Mouse (Mus musculus) testis, adult 2 months (tissue): ENCODE measurements around the gene Zfp467.

Experiments used
- CTCF ChIP-seq: fragments of 200-500 bp; IDR thresholded peaks from 2 replicates; pipeline ENCODE4 v1.5.1; 2012; ENCODE audit warnings: low read depth, mild to moderate bottlenecking, inconsistent platforms, low read length, moderate library complexity; ENCODE audit not compliant: control insufficient read depth, insufficient read depth, insufficient replicate concordance
- POLR2A ChIP-seq: fragments of 200-500 bp; IDR thresholded peaks from 2 replicates; pipeline ENCODE4 v1.6.1; 2012; ENCODE audit warnings: low read depth, mild to moderate bottlenecking, inconsistent platforms, low read length, moderate library complexity; ENCODE audit not compliant: control insufficient read depth

GRCm38 (mm10) chr6:48467490-48467889 is 21.9 kb upstream of the Zfp467 start:
- TF ChIP-seq POLR2A (no peak), CTCF (no peak)
